Mouse (Mus musculus) forebrain, embryonic 14.5 days (tissue): ENCODE measurements around the gene Dock10. TPM values are rescaled to one million over a fixed set of nuclear protein-coding genes. Genes with fewer than 3 reads are reported as not detected.
A peak's percentile ranks its signal among the peaks of the same experiment; 100 is the strongest.
"Not testable (repeated sequence)": the region's sequence is repeated elsewhere in the genome, so short reads cannot be mapped to it uniquely, and the experiment has no call there.

Experiments
- ATAC-seq: fragments of 200-750 bp; cut with Nextera tagmentation; 2 replicates; pipeline ENCODE4 v1.8.0; 2017; ENCODE audit warnings: mild to moderate bottlenecking, moderate library complexity
- DNase-seq: peaks from one replicate; pipeline ENCODE4 v3.0.0-alpha.2; 2015; ENCODE audit warnings: low spot score
- H3K27ac ChIP-seq: fragments of 300-500 bp; sonication (generic); 2 replicates; pipeline ENCODE4 v1.5.1; 2014; ENCODE audit warnings: low read depth, mild to moderate bottlenecking, control low read depth, low read length, moderate library complexity
- H3K27me3 ChIP-seq: fragments of 300-500 bp; sonication (generic); replicated peaks from 2 replicates; pipeline ENCODE4 v1.6.1; 2014; ENCODE audit warnings: low read length, control low read depth, mixed read lengths; ENCODE audit not compliant: control insufficient read depth, insufficient read depth
- H3K36me3 ChIP-seq: fragments of 300-500 bp; sonication (generic); 2 replicates; pipeline ENCODE4 v1.6.1; 2014; ENCODE audit warnings: low read length, control low read depth; ENCODE audit not compliant: control insufficient read depth, insufficient read depth
- H3K4me1 ChIP-seq: fragments of 300-500 bp; sonication (generic); 2 replicates; pipeline ENCODE4 v1.6.1; 2014; ENCODE audit warnings: antibody characterized with exemption, low read length, control low read depth; ENCODE audit not compliant: control insufficient read depth, insufficient read depth
- H3K4me2 ChIP-seq: fragments of 300-500 bp; sonication (generic); 2 replicates; pipeline ENCODE4 v1.6.1; 2014; ENCODE audit warnings: mild to moderate bottlenecking, control low read depth, low read length
- H3K4me3 ChIP-seq: fragments of 300-500 bp; sonication (generic); 2 replicates; pipeline ENCODE4 v1.5.1; 2014; ENCODE audit warnings: low read depth, low read length, control low read depth
- H3K9ac ChIP-seq: fragments of 300-500 bp; sonication (generic); 2 replicates; pipeline ENCODE4 v1.6.1; 2014; ENCODE audit warnings: mild to moderate bottlenecking, low read length, control low read depth, moderate library complexity
- H3K9me3 ChIP-seq: fragments of 300-500 bp; sonication (generic); replicated peaks from 2 replicates; pipeline ENCODE4 v1.6.1; 2016; ENCODE audit warnings: low read length, control low read depth, mixed read lengths; ENCODE audit not compliant: control insufficient read depth
- WGBS: fragments of 180-500 bp; shearing (Covaris S2); extraction: QIAGEN DNeasy Blood & Tissue Kit; methylation state at CpG from one replicate; pipeline ENCODE4 v1.1.7; 2014; 5-methylcytosine and 5-hydroxymethylcytosine counted together
- polyA plus RNA-seq: library from polyadenylated mRNA; unstranded; fragments of >200 nt; fragmentation: Nextera tagmentation; extraction: Ambion mirVana; gene quantifications from 2 replicates; pipeline ENCODE4 v1.2.1, GENCODE M21; 2014

Gene Dock10
- polyA plus RNA-seq, 1 experiment from 2014 or later: 1.6 TPM

- Histone ChIP-seq H3K4me2 (peak overlapping the region; percentile 95), H3K9ac (peak overlapping the region; percentile 65; the same call in 1 of the 2 replicates), H3K27me3 (peaks cover 12% of the 10 kb centered on the region; the same call in 1 of the 2 replicates), H3K4me3 (peak overlapping the region; percentile 54), H3K36me3 (no peaks in the 10 kb centered on the region), H3K4me1 (peaks cover 4% of the 10 kb centered on the region), H3K9me3 (no peaks in the 10 kb centered on the region), H3K27ac (no peak overlapping the region)
- no peak for DNase-seq
- peak; percentile 21; the same call in 1 of the 2 replicates for ATAC-seq
- WGBS: 2% methylated on average over 6 of the region's 6 CpGs
Measured at GRCm38 (mm10) chr1:80757650-80757976, 714 bp downstream of the Dock10 start.

- H3K9ac ChIP-seq: no peak overlapping the region
Measured at GRCm38 (mm10) chr1:80756824-80757649, 1.3 kb downstream of the Dock10 start.

GRCm38 (mm10) chr1:80756060-80756439 lies 2.3 kb downstream of the Dock10 start:
- H3K27me3 ChIP-seq: peaks cover 12% of the 10 kb centered on the region; the same call in 1 of the 2 replicates
- H3K9ac ChIP-seq: no peak overlapping the region
- WGBS: 29% methylated on average over 2 of the region's 2 CpGs
- H3K36me3 ChIP-seq: no peaks in the 10 kb centered on the region
- H3K4me2 ChIP-seq: no peak overlapping the region
- H3K9me3 ChIP-seq: no peaks in the 10 kb centered on the region
- ATAC-seq (no peak), DNase-seq (peak; percentile 7)
- H3K4me3 ChIP-seq: no peak overlapping the region
- H3K4me1 ChIP-seq: peaks cover 4% of the 10 kb centered on the region
- H3K27ac ChIP-seq: no peak overlapping the region

More at GRCm38 (mm10) chr1:80756824-80757649, 1.3 kb downstream of the Dock10 start:
- WGBS: 7% methylated on average over 14 of the region's 14 CpGs
- H3K4me2 ChIP-seq: peak overlapping the region; percentile 95
- peak; percentile 56 for DNase-seq
- peaks cover 4% of the 10 kb centered on the region for H3K4me1 ChIP-seq
- no peaks in the 10 kb centered on the region for H3K36me3 ChIP-seq
- H3K27me3 ChIP-seq: peaks cover 12% of the 10 kb centered on the region; the same call in 1 of the 2 replicates
- ATAC-seq: peak; percentile 49; the same call in 1 of the 2 replicates
- H3K9me3 ChIP-seq: no peaks in the 10 kb centered on the region
- no peak overlapping the region for H3K27ac ChIP-seq
- peak overlapping the region; percentile 54 for H3K4me3 ChIP-seq

GRCm38 (mm10) chr1:80755296-80756059 lies 2.8 kb downstream of the Dock10 start:
- no peak overlapping the region for H3K27ac ChIP-seq
- 90% methylated on average over 7 of the region's 7 CpGs for WGBS
- no peak overlapping the region for H3K9ac ChIP-seq
- peaks cover 12% of the 10 kb centered on the region; the same call in 1 of the 2 replicates for H3K27me3 ChIP-seq
- H3K4me2 ChIP-seq: no peak overlapping the region
- no peaks in the 10 kb centered on the region for H3K36me3 ChIP-seq
- H3K4me1 ChIP-seq: peaks cover 4% of the 10 kb centered on the region
- ATAC-seq (no peak), DNase-seq (no peak)
- no peak overlapping the region for H3K4me3 ChIP-seq
- H3K9me3 ChIP-seq: no peaks in the 10 kb centered on the region

GRCm38 (mm10) chr1:80749122-80749521 lies 9.2 kb downstream of the Dock10 start:
- not testable (repeated sequence) for ATAC-seq, DNase-seq, H3K4me1 ChIP-seq, H3K9ac ChIP-seq, H3K4me2 ChIP-seq, H3K36me3 ChIP-seq, H3K27ac ChIP-seq, H3K9me3 ChIP-seq, H3K27me3 ChIP-seq, H3K4me3 ChIP-seq
- 90% methylated on average over 2 of the region's 2 CpGs for WGBS

GRCm38 (mm10) chr1:80746691-80747463 lies 11.4 kb downstream of the Dock10 start:
- H3K4me1 ChIP-seq: no peaks in the 10 kb centered on the region
- no peaks in the 10 kb centered on the region for H3K9me3 ChIP-seq
- DNase-seq (no peak), ATAC-seq (no peak)
- H3K36me3 ChIP-seq: no peaks in the 10 kb centered on the region
- H3K9ac ChIP-seq: no peak overlapping the region
- no peaks in the 10 kb centered on the region for H3K27me3 ChIP-seq
- 86% methylated on average over 2 of the region's 2 CpGs for WGBS
- no peak overlapping the region for H3K4me2 ChIP-seq
- no peak overlapping the region for H3K4me3 ChIP-seq
- H3K27ac ChIP-seq: no peak overlapping the region

- no peak overlapping the region for H3K4me2 ChIP-seq
- DNase-seq (no peak), ATAC-seq (no peak)
- no peak overlapping the region for H3K4me3 ChIP-seq
- no peaks in the 10 kb centered on the region for H3K27me3 ChIP-seq
- H3K9me3 ChIP-seq: no peaks in the 10 kb centered on the region
- H3K36me3 ChIP-seq: no peaks in the 10 kb centered on the region
- no peak overlapping the region for H3K9ac ChIP-seq
- WGBS: 89% methylated on average over 6 of the region's 6 CpGs
- H3K4me1 ChIP-seq: no peaks in the 10 kb centered on the region
- H3K27ac ChIP-seq: no peak overlapping the region
Measured at GRCm38 (mm10) chr1:80746195-80746594, 12.1 kb downstream of the Dock10 start.

- H3K27ac ChIP-seq: no peak overlapping the region
- H3K27me3 ChIP-seq: no peaks in the 10 kb centered on the region
- no peak overlapping the region for H3K9ac ChIP-seq
- H3K9me3 ChIP-seq: no peaks in the 10 kb centered on the region
- no peak for ATAC-seq
- WGBS: 31% methylated on average over 1 of the region's 1 CpGs
- H3K4me2 ChIP-seq: no peak overlapping the region
- no peaks in the 10 kb centered on the region for H3K4me1 ChIP-seq
- no peak for DNase-seq
- H3K36me3 ChIP-seq: no peaks in the 10 kb centered on the region
- no peak overlapping the region for H3K4me3 ChIP-seq
Measured at GRCm38 (mm10) chr1:80739472-80739871, 18.9 kb downstream of the Dock10 start.
